Mouse (Mus musculus) regulatory T cell (primary cell): ENCODE results near the gene Gm15140.
"Not testable (repeated sequence)": the region's sequence is repeated elsewhere in the genome, so short reads cannot be mapped to it uniquely, and the experiment has no call there.

Source experiments
- in situ Hi-C: fragments of 300-600 bp; cut with MboI, MseI; formaldehyde crosslinking; loops from one replicate; pipeline ENCODE4 v1.15.1; 2025; ENCODE audit warnings: high pct_unique_total_duplicates

Gm15140 gene

GRCm38 (mm10) chrX:154120585-154120984 is at the start of gene Gm15140:
Gene Gm15140, minus strand, starts transcription at chrX:154120685.
- in situ Hi-C loops, result not testable (repeated sequence)
